In genomic region chr11:70351868-70352267, GRCm38 (mm10) we compare ENCODE assay signal across 7 mouse cellular contexts. TPM values are rescaled to one million over a fixed set of nuclear protein-coding genes. Genes with fewer than 3 reads are reported as not detected.
DNase-seq lines count a peak whose midpoint lies in the region; ATAC-seq and TF ChIP-seq lines count a peak whose summit lies in the region.

Alox15 (minus strand) TSS chr11:70352031.

- no peaks in the 10 kb centered on the region for H3K36me3 ChIP-seq in embryonic facial prominence, embryonic 11.5 days (replicated peaks; ENCODE audit: control insufficient read depth, insufficient read depth, low read depth, low read length)
- no peaks in the 10 kb centered on the region for H3K36me3 ChIP-seq in hindbrain, postnatal 0 days (ENCODE audit: insufficient read depth, low read length)

- 0 out of 2 replicates have a peak within 1 kb of the TSS, but pooled peaks have one; percentile 23 for H3K9ac ChIP-seq in embryonic facial prominence, embryonic 11.5 days (replicated peaks; ENCODE audit: low read length)
- no peak within 1 kb of the TSS for H3K9ac ChIP-seq in hindbrain, postnatal 0 days (replicated peaks; ENCODE audit: low read length)

- H3K27ac ChIP-seq in bone marrow, adult 2 months (ENCODE audit: control insufficient read depth, insufficient read depth, low read depth, low read length, poor library complexity): no peak within 1 kb of the TSS
- H3K27ac ChIP-seq in embryonic facial prominence, embryonic 11.5 days (replicated peaks; ENCODE audit: low read depth, low read length): no peak within 1 kb of the TSS
- H3K27ac ChIP-seq in hindbrain, postnatal 0 days: no peak within 1 kb of the TSS

- H3K4me2 ChIP-seq in embryonic facial prominence, embryonic 11.5 days (ENCODE audit: low read depth, low read length): peak within 1 kb of the TSS; percentile 62
- H3K4me2 ChIP-seq in hindbrain, postnatal 0 days (ENCODE audit: low read depth, low read length): peak within 1 kb of the TSS; percentile 51

- H3K4me3 ChIP-seq in bone marrow, adult 2 months (replicated peaks; ENCODE audit: control insufficient read depth, low read depth, low read length): peak within 1 kb of the TSS; percentile 2
- peak within 1 kb of the TSS; percentile 35 for H3K4me3 ChIP-seq in embryonic facial prominence, embryonic 11.5 days (ENCODE audit: low read depth, low read length)
- peak within 1 kb of the TSS; percentile 29 for H3K4me3 ChIP-seq in hindbrain, postnatal 0 days (ENCODE audit: low read length)

- no peaks in the 10 kb centered on the region for H3K9me3 ChIP-seq in embryonic facial prominence, embryonic 11.5 days (replicated peaks; ENCODE audit: control insufficient read depth, low read length)
- H3K9me3 ChIP-seq in hindbrain, postnatal 0 days (ENCODE audit: low read length): no peaks in the 10 kb centered on the region

- WGBS in bone marrow, adult 2 months: under 1% methylated on average over 19 of the region's 19 CpGs
- WGBS in embryonic facial prominence, embryonic 11.5 days: 2% methylated on average over 19 of the region's 19 CpGs
- 2% methylated on average over 19 of the region's 19 CpGs for WGBS in hindbrain, postnatal 0 days

- no peak for TF ChIP-seq POLR2A in bone marrow, adult 2 months (IDR thresholded peaks at IDR 0.05; ENCODE audit: borderline replicate concordance, control insufficient read depth, low read depth, low read length)

- peaks cover 25% of the 10 kb centered on the region for H3K27me3 ChIP-seq in embryonic facial prominence, embryonic 11.5 days (ENCODE audit: control insufficient read depth, insufficient read depth, low read length)
- H3K27me3 ChIP-seq in hindbrain, postnatal 0 days (ENCODE audit: insufficient read depth, low read length): peaks cover 30% of the 10 kb centered on the region

- no peak for TF ChIP-seq CTCF in bone marrow, adult 2 months (IDR thresholded peaks at IDR 0.05; ENCODE audit: control insufficient read depth, insufficient read depth, low read length)
- no peak for TF ChIP-seq CTCF in hindbrain, postnatal 0 days (IDR thresholded peaks at IDR 0.05; ENCODE audit: low read depth)

- no peak for ATAC-seq in embryonic facial prominence, embryonic 11.5 days (replicated peaks; ENCODE audit: insufficient number of reproducible peaks, low FRiP score, low TSS enrichment, low read depth)
- no peak for ATAC-seq in hindbrain, postnatal 0 days
- peak; percentile 55; the same call in 1 of the 2 replicates for ATAC-seq in megakaryocyte-erythroid progenitor cell, adult 5-6 weeks (replicated peaks; ENCODE audit: low FRiP score, low TSS enrichment, poor library complexity, severe bottlenecking)

- H3K4me1 ChIP-seq in bone marrow, adult 2 months (ENCODE audit: control insufficient read depth, insufficient read depth, low read length): no peaks in the 10 kb centered on the region
- peaks cover 3% of the 10 kb centered on the region; the same call in 1 of the 2 replicates for H3K4me1 ChIP-seq in embryonic facial prominence, embryonic 11.5 days (ENCODE audit: control insufficient read depth, insufficient read depth, low read length)
- no peaks in the 10 kb centered on the region for H3K4me1 ChIP-seq in hindbrain, postnatal 0 days (ENCODE audit: insufficient read depth, low read length)

- peak; percentile 35 for DNase-seq in embryonic facial prominence, embryonic 11.5 days (ENCODE audit: low spot score)
- no peak for DNase-seq in hindbrain, postnatal 0 days (ENCODE audit: low spot score)
- peak; percentile 29 to 50 for DNase-seq in thymus, postnatal 36 days
- no peak for DNase-seq in right cerebral cortex, adult 18-20 months
- DNase-seq in cerebellum, postnatal 25 days: no peak

RNA-seq across cellular contexts. Expression of gene Alox15, which starts in this region (rescaled TPM):
- 2.0 and 3.5 TPM in 2 replicates for polyA plus RNA-seq in bone marrow, adult 2 months (2011; ENCODE audit: insufficient read depth, insufficient read length, low replicate concordance, missing spikeins)
- 0.34 and 0.84 TPM in 2 replicates for polyA plus RNA-seq in embryonic facial prominence, embryonic 11.5 days (2014; fragmentation: Nextera tagmentation; extraction: Ambion mirVana)
- not detected in 2 replicates for total RNA-seq in hindbrain, postnatal 0 days (2014; rRNA removed)
- 0.09 TPM in 1 of 2 replicates, not detected in the other for polyA plus RNA-seq in hindbrain, postnatal 0 days (2015; fragmentation: Nextera tagmentation; extraction: Ambion mirVana)
- total RNA-seq in megakaryocyte-erythroid progenitor cell, adult 5-6 weeks (2014; fragmentation: Nextera tagmentation): not detected in 2 replicates
- total RNA-seq in megakaryocyte-erythroid progenitor cell, adult 5-6 weeks (2017): not detected in 2 replicates

Comparison
In these comparisons a context has a peak if more than half of its experiments do, and no peak if none do; other contexts are left out.
1. Peak in DNase-seq, H3K4me3 ChIP-seq, H3K9ac ChIP-seq and H3K4me2 ChIP-seq in embryonic facial prominence, embryonic 11.5 days; RNA of the gene not detected or under 1 TPM.
2. Peak in ATAC-seq in megakaryocyte-erythroid progenitor cell, adult 5-6 weeks; RNA of the gene not detected or under 1 TPM.
3. DNase-seq: peak in thymus, postnatal 36 days (2 of 2); none in hindbrain, postnatal 0 days (single experiment), right cerebral cortex, adult 18-20 months (single experiment) and cerebellum, postnatal 25 days (0 of 2).
4. Peak in every context shown above with its lines, with median percentiles within 50 percentile points of each other: H3K4me3 ChIP-seq.